Mouse (Mus musculus) embryonic facial prominence, embryonic 14.5 days (tissue): Measurements from ENCODE around the gene Ajm1. TPM values are rescaled to one million over a fixed set of nuclear protein-coding genes. Genes with fewer than 3 reads are reported as not detected.

Experiments used
- ATAC-seq: fragments of 200-750 bp; cut with Nextera tagmentation; 2 replicates; pipeline ENCODE4 v1.8.0; 2017; ENCODE audit warnings: low read depth, moderate number of reproducible peaks, moderate TSS enrichment
- DNase-seq: peaks from one replicate; pipeline ENCODE4 v3.0.0-alpha.2; 2015; ENCODE audit warnings: low spot score
- H3K27ac ChIP-seq: fragments of 300-500 bp; sonication (generic); replicated peaks from 2 replicates; pipeline ENCODE4 v1.5.1; 2014; ENCODE audit warnings: low read depth, mild to moderate bottlenecking, low read length, moderate library complexity
- H3K27me3 ChIP-seq: fragments of 300-500 bp; sonication (generic); replicated peaks from 2 replicates; pipeline ENCODE4 v1.6.1; 2014; ENCODE audit warnings: low read length; ENCODE audit not compliant: control insufficient read depth, insufficient read depth
- H3K36me3 ChIP-seq: fragments of 300-500 bp; sonication (generic); 2 replicates; pipeline ENCODE4 v1.6.1; 2014; ENCODE audit warnings: low read length, mixed read lengths; ENCODE audit not compliant: control insufficient read depth, insufficient read depth
- H3K4me1 ChIP-seq: fragments of 300-500 bp; sonication (generic); 2 replicates; pipeline ENCODE4 v1.6.1; 2014; ENCODE audit warnings: antibody characterized with exemption, low read length; ENCODE audit not compliant: control insufficient read depth, insufficient read depth
- H3K4me2 ChIP-seq: fragments of 300-500 bp; sonication (generic); 2 replicates; pipeline ENCODE4 v1.6.1; 2014; ENCODE audit warnings: low read depth, mild to moderate bottlenecking, low read length, moderate library complexity, mixed read lengths
- H3K4me3 ChIP-seq: fragments of 300-500 bp; sonication (generic); 2 replicates; pipeline ENCODE4 v1.5.1; 2014; ENCODE audit warnings: low read depth, mild to moderate bottlenecking, low read length
- H3K9ac ChIP-seq: fragments of 300-500 bp; sonication (generic); 2 replicates; pipeline ENCODE4 v1.6.1; 2014; ENCODE audit warnings: low read depth, mild to moderate bottlenecking, low read length, moderate library complexity, mixed read lengths
- H3K9me3 ChIP-seq: fragments of 300-500 bp; sonication (generic); 2 replicates; pipeline ENCODE4 v1.6.1; 2016; ENCODE audit warnings: low read length; ENCODE audit not compliant: control insufficient read depth
- WGBS: fragments of 180-500 bp; shearing (Covaris S2); extraction: QIAGEN DNeasy Blood & Tissue Kit; methylation state at CpG from one replicate; pipeline ENCODE4 v1.1.7; 2014; 5-methylcytosine and 5-hydroxymethylcytosine counted together
- polyA plus RNA-seq: library from polyadenylated mRNA; unstranded; fragments of >200 nt; fragmentation: Nextera tagmentation; extraction: Ambion mirVana; gene quantifications from 2 replicates; pipeline ENCODE4 v1.2.1, GENCODE M21; 2014

Ajm1 gene
- 0.40 and 1.4 TPM in 2 replicates for polyA plus RNA-seq

- ATAC-seq (peak; percentile 85), DNase-seq (peak; percentile 67)
- Histone ChIP-seq H3K4me2 (peak within 1 kb of the TSS; percentile 64), H3K4me3 (peak within 1 kb of the TSS; percentile 35), H3K9ac (0 out of 2 replicates have a peak within 1 kb of the TSS, but pooled peaks have one; percentile 2), H3K36me3 (peaks cover 35% of the 10 kb centered on the region), H3K9me3 (no peaks in the 10 kb centered on the region), H3K27me3 (peaks cover 47% of the 10 kb centered on the region), H3K4me1 (peaks cover 17% of the 10 kb centered on the region; the same call in 1 of the 2 replicates), H3K27ac (no peak within 1 kb of the TSS)
- 8% methylated on average over 19 of the region's 19 CpGs for WGBS
Measured at GRCm38 (mm10) chr2:25581294-25581864, at the start of gene Ajm1. Ajm1 (minus strand) TSS chr2:25581757.

GRCm38 (mm10) chr2:25628738-25629137, 47.2 kb upstream of the Ajm1 start:
- Histone ChIP-seq H3K4me1 (no peaks in the 10 kb centered on the region), H3K27ac (no peak overlapping the region), H3K4me2 (no peak overlapping the region), H3K9ac (no peak overlapping the region), H3K27me3 (no peaks in the 10 kb centered on the region), H3K9me3 (no peaks in the 10 kb centered on the region), H3K36me3 (no peaks in the 10 kb centered on the region), H3K4me3 (no peak overlapping the region)
- 37% methylated on average over 4 of the region's 4 CpGs for WGBS
- DNase-seq (no peak), ATAC-seq (no peak)

- DNase-seq = no peak
- H3K27ac ChIP-seq = no peak within 1 kb of the TSS
- WGBS = 73% methylated on average over 6 of the region's 6 CpGs
- H3K4me2 ChIP-seq = no peak within 1 kb of the TSS
- H3K9me3 ChIP-seq = no peaks in the 10 kb centered on the region
- H3K27me3 ChIP-seq = no peaks in the 10 kb centered on the region
- H3K9ac ChIP-seq = no peak within 1 kb of the TSS
- ATAC-seq = no peak
- no peaks in the 10 kb centered on the region for H3K4me1 ChIP-seq
- H3K4me3 ChIP-seq = no peak within 1 kb of the TSS
- no peaks in the 10 kb centered on the region for H3K36me3 ChIP-seq
Measured at GRCm38 (mm10) chr2:25627811-25628210, 46.3 kb upstream of the Ajm1 start, which contains the start of gene Fcna. Fcna (minus strand) TSS chr2:25628030.

GRCm38 (mm10) chr2:25625986-25626385, 44.4 kb upstream of the Ajm1 start:
- Histone ChIP-seq H3K27me3 (no peaks in the 10 kb centered on the region), H3K4me2 (no peak overlapping the region), H3K4me1 (peaks cover 4% of the 10 kb centered on the region), H3K36me3 (no peaks in the 10 kb centered on the region), H3K27ac (no peak overlapping the region), H3K9me3 (no peaks in the 10 kb centered on the region), H3K4me3 (no peak overlapping the region), H3K9ac (no peak overlapping the region)
- DNase-seq = no peak
- 51% methylated on average over 5 of the region's 5 CpGs for WGBS
- ATAC-seq = no peak

- peaks cover 14% of the 10 kb centered on the region for H3K27me3 ChIP-seq
- peak within 1 kb of the TSS; percentile 66 for H3K9ac ChIP-seq
- H3K27ac ChIP-seq = peak within 1 kb of the TSS; percentile 62
- 8% methylated on average over 33 of the region's 34 CpGs for WGBS
- ATAC-seq = peak; percentile 95
- H3K4me3 ChIP-seq = peak within 1 kb of the TSS; percentile 51
- H3K4me2 ChIP-seq = peak within 1 kb of the TSS; percentile 88
- peaks cover 5% of the 10 kb centered on the region for H3K4me1 ChIP-seq
- peak; percentile 92 for DNase-seq
- no peaks in the 10 kb centered on the region for H3K36me3 ChIP-seq
- no peaks in the 10 kb centered on the region for H3K9me3 ChIP-seq
Measured at GRCm38 (mm10) chr2:25621229-25622200, 40.0 kb upstream of the Ajm1 start, which contains the start of gene Tmem141. Tmem141 (minus strand) TSS chr2:25622005.

- Histone ChIP-seq H3K4me2 (peak overlapping the region; percentile 88), H3K27ac (no peak overlapping the region), H3K27me3 (peaks cover 20% of the 10 kb centered on the region), H3K9me3 (no peaks in the 10 kb centered on the region), H3K36me3 (no peaks in the 10 kb centered on the region), H3K4me1 (peaks cover 10% of the 10 kb centered on the region), H3K4me3 (0 out of 2 replicates have a peak overlapping the region, but pooled peaks have one; percentile 51), H3K9ac (no peak overlapping the region)
- WGBS = 80% methylated on average over 4 of the region's 4 CpGs
- DNase-seq (no peak), ATAC-seq (no peak)
Measured at GRCm38 (mm10) chr2:25620852-25621228, 39.3 kb upstream of the Ajm1 start.

- H3K9me3 ChIP-seq = no peaks in the 10 kb centered on the region
- peaks cover 10% of the 10 kb centered on the region for H3K4me1 ChIP-seq
- no peak overlapping the region for H3K27ac ChIP-seq
- no peak overlapping the region for H3K4me2 ChIP-seq
- H3K9ac ChIP-seq = no peak overlapping the region
- no peaks in the 10 kb centered on the region for H3K36me3 ChIP-seq
- DNase-seq (no peak), ATAC-seq (no peak)
- 62% methylated on average over 6 of the region's 6 CpGs for WGBS
- peaks cover 25% of the 10 kb centered on the region for H3K27me3 ChIP-seq
- no peak overlapping the region for H3K4me3 ChIP-seq
Measured at GRCm38 (mm10) chr2:25620386-25620785, 38.8 kb upstream of the Ajm1 start.

GRCm38 (mm10) chr2:25617578-25617977, 36.0 kb upstream of the Ajm1 start, which contains the start of gene Ccdc183:
Ccdc183 (minus strand) TSS chr2:25617678.
- Histone ChIP-seq H3K4me2 (no peak within 1 kb of the TSS; the same call in 1 of the 2 replicates), H3K27me3 (peaks cover 32% of the 10 kb centered on the region), H3K9ac (no peak within 1 kb of the TSS), H3K4me1 (peaks cover 10% of the 10 kb centered on the region), H3K36me3 (no peaks in the 10 kb centered on the region), H3K27ac (no peak within 1 kb of the TSS), H3K9me3 (no peaks in the 10 kb centered on the region), H3K4me3 (no peak within 1 kb of the TSS)
- 82% methylated on average over 3 of the region's 3 CpGs for WGBS
- ATAC-seq = no peak
- no peak for DNase-seq
